Comparison of ENCODE assay signal across 11 mouse cellular contexts in the genomic region with DNA sequence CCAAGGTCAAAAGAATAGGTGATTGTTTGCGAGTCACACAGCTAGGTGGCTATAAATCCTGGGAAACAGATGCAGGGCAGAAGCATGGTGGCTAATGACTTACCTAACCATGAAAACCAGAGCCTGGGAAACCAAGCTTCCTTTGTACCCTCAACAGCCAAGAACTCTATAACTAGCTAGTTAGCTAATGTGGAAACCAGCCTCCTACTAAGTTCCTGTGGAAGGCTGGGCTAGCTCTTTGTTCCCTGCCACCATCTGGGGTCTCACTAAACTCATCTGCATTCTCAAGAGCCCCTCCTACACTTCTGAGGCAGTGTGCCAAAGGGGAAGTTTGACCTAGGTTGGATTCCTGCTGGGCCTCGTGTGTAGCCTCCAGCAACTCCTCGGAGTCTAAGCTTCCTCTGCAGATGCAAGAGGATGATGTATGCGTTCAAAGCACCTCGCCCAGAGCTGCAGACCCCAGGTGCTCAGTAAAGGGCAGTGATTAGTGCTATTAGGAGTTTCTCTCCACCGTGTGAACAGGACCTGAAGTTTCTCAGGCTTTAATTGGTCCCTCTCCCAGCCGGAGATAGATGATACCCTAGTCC.
A peak's percentile ranks its signal among the peaks of the same experiment; 100 is the strongest.
DNase-seq lines count a peak whose midpoint lies in the region; ATAC-seq and TF ChIP-seq lines count a peak whose summit lies in the region.
"Had no signal": no experiment of that assay in that cellular context is flagged by ENCODE, and none has a peak within 500 bp of the region (broad histone marks: within the 10 kb centered on the region; RNA-seq: fewer than 3 reads in every experiment).

No protein-coding gene starts in this region.

- no peak overlapping the region for H3K9ac ChIP-seq in embryonic facial prominence, embryonic 14.5 days (ENCODE audit: low read depth, low read length)
- no peak overlapping the region for H3K9ac ChIP-seq in hindbrain, embryonic 16.5 days (ENCODE audit: low read depth, low read length)
- no peak overlapping the region for H3K9ac ChIP-seq in midbrain, embryonic 15.5 days
- H3K9ac ChIP-seq: liver, embryonic 12.5 days had no signal

- DNase-seq in layer of hippocampus, adult 2 months (ENCODE audit: low spot score in 2 of 2): no peak
- DNase-seq in layer of hippocampus, postnatal 10 days (ENCODE audit: low spot score in 2 of 2): no peak
- peak; percentile 71 for DNase-seq in embryonic facial prominence, embryonic 14.5 days (ENCODE audit: low spot score)
- DNase-seq in urinary bladder, postnatal 36 days (ENCODE audit: low spot score in 2 of 2): no peak
- no peak for DNase-seq in left cerebral cortex, postnatal 14 days (ENCODE audit: low spot score in 2 of 2)
- DNase-seq in right cerebral cortex, postnatal 10 days (ENCODE audit: low spot score in 2 of 2): no peak
- DNase-seq: cerebellum, adult 9-11 months had no signal

- H3K27me3 ChIP-seq in embryonic facial prominence, embryonic 14.5 days (replicated peaks; ENCODE audit: control insufficient read depth, insufficient read depth, low read length): no peaks in the 10 kb centered on the region
- H3K27me3 ChIP-seq in hindbrain, embryonic 16.5 days (replicated peaks; ENCODE audit: control insufficient read depth, insufficient read depth, low read length): no peaks in the 10 kb centered on the region
- H3K27me3 ChIP-seq in midbrain, embryonic 15.5 days (replicated peaks): no peaks in the 10 kb centered on the region
- H3K27me3 ChIP-seq: liver, embryonic 12.5 days had no signal

- peaks cover 17% of the 10 kb centered on the region for H3K36me3 ChIP-seq in embryonic facial prominence, embryonic 14.5 days (ENCODE audit: control insufficient read depth, insufficient read depth, low read length)
- H3K36me3 ChIP-seq in hindbrain, embryonic 16.5 days (ENCODE audit: control insufficient read depth, insufficient read depth, low read length): peaks cover 13% of the 10 kb centered on the region
- H3K36me3 ChIP-seq in midbrain, embryonic 15.5 days (replicated peaks): peaks cover 16% of the 10 kb centered on the region
- H3K36me3 ChIP-seq: liver, embryonic 12.5 days had no signal

- WGBS in embryonic facial prominence, embryonic 14.5 days: 29% methylated on average over 7 of the region's 7 CpGs
- WGBS in hindbrain, embryonic 16.5 days: 22% methylated on average over 7 of the region's 7 CpGs
- 32% methylated on average over 7 of the region's 7 CpGs for WGBS in midbrain, embryonic 15.5 days

- H3K9me3 ChIP-seq in embryonic facial prominence, embryonic 14.5 days (ENCODE audit: control insufficient read depth, low read length): no peaks in the 10 kb centered on the region
- peaks cover 6% of the 10 kb centered on the region for H3K9me3 ChIP-seq in hindbrain, embryonic 16.5 days (ENCODE audit: control insufficient read depth, low read length)
- H3K9me3 ChIP-seq in midbrain, embryonic 15.5 days: no peaks in the 10 kb centered on the region
- H3K9me3 ChIP-seq: liver, embryonic 12.5 days had no signal

- H3K27ac ChIP-seq in layer of hippocampus, adult 2 months: peak overlapping the region; percentile 48; the same call in 1 of the 2 replicates
- H3K27ac ChIP-seq in embryonic facial prominence, embryonic 14.5 days (replicated peaks; ENCODE audit: low read depth, low read length): 0 out of 2 replicates have a peak overlapping the region, but pooled peaks have one; percentile 30
- H3K27ac ChIP-seq in hindbrain, embryonic 16.5 days (ENCODE audit: low read depth, low read length): peak overlapping the region; percentile 31; the same call in 1 of the 2 replicates
- peak overlapping the region; percentile 37; the same call in 1 of the 2 replicates for H3K27ac ChIP-seq in midbrain, embryonic 15.5 days
- H3K27ac ChIP-seq: liver, embryonic 12.5 days had no signal

- no peak for TF ChIP-seq CTCF in layer of hippocampus, adult 2 months (conservative IDR thresholded peaks at IDR 0.05)

- H3K4me3 ChIP-seq in layer of hippocampus, adult 2 months: no peak overlapping the region
- no peak overlapping the region for H3K4me3 ChIP-seq in embryonic facial prominence, embryonic 14.5 days (ENCODE audit: low read depth, low read length)
- no peak overlapping the region for H3K4me3 ChIP-seq in hindbrain, embryonic 16.5 days (ENCODE audit: low read length)
- no peak overlapping the region for H3K4me3 ChIP-seq in midbrain, embryonic 15.5 days
- H3K4me3 ChIP-seq: erythroblast, embryonic 14.5 days; liver, embryonic 12.5 days had no signal

- intact Hi-C loops in left cerebral cortex, postnatal 14 days (cut with DNase I): no loop called here

- H3K4me1 ChIP-seq in embryonic facial prominence, embryonic 14.5 days (ENCODE audit: control insufficient read depth, insufficient read depth, low read length): peaks cover 5% of the 10 kb centered on the region; the same call in 1 of the 2 replicates
- H3K4me1 ChIP-seq in hindbrain, embryonic 16.5 days (ENCODE audit: control insufficient read depth, insufficient read depth, low read depth, low read length): peaks cover 7% of the 10 kb centered on the region
- H3K4me1 ChIP-seq in midbrain, embryonic 15.5 days: peaks cover 15% of the 10 kb centered on the region
- H3K4me1 ChIP-seq: liver, embryonic 12.5 days had no signal

- 0 out of 2 replicates have a peak, but pooled peaks have one; percentile 48 for ATAC-seq in embryonic facial prominence, embryonic 14.5 days (ENCODE audit: low read depth)
- peak; percentile 28; the same call in 1 of the 2 replicates for ATAC-seq in hindbrain, embryonic 16.5 days
- ATAC-seq in midbrain, embryonic 15.5 days (replicated peaks): peak; percentile 37
- ATAC-seq: liver, embryonic 12.5 days had no signal

- no peak overlapping the region for H3K4me2 ChIP-seq in embryonic facial prominence, embryonic 14.5 days (ENCODE audit: low read depth, low read length)
- H3K4me2 ChIP-seq in hindbrain, embryonic 16.5 days (ENCODE audit: low read length): no peak overlapping the region
- H3K4me2 ChIP-seq in midbrain, embryonic 15.5 days: no peak overlapping the region
- H3K4me2 ChIP-seq: liver, embryonic 12.5 days had no signal
